Comparison of ENCODE assay signal across 7 mouse cellular contexts in genomic region chr11:17181807-17182206, GRCm38 (mm10). TPM values are rescaled to one million over a fixed set of nuclear protein-coding genes. Genes with fewer than 3 reads are reported as not detected.
DNase-seq lines count a peak whose midpoint lies in the region; ATAC-seq and TF ChIP-seq lines count a peak whose summit lies in the region.

Wdr92 (plus strand) TSS chr11:17182107.

- TF ChIP-seq POLR2A in CH12.LX (IDR thresholded peaks at IDR 0.05; ENCODE audit: low read depth, low read length), result no peak
- TF ChIP-seq POLR2A in MEL (IDR thresholded peaks at IDR 0.05; ENCODE audit: control insufficient read depth in 1 of 2, insufficient read depth in 1 of 2, low read depth in 1 of 2, low read length in 2 of 2, poor library complexity in 1 of 2), result no peak
- TF ChIP-seq POLR2A in limb, embryonic 14.5 days (IDR thresholded peaks at IDR 0.05; ENCODE audit: borderline replicate concordance, extremely low read depth, insufficient read depth, insufficient read length), result no peak

- H3K9ac ChIP-seq in CH12.LX (ENCODE audit: insufficient read depth, low read depth) (no peak within 1 kb of the TSS), MEL (ENCODE audit: control insufficient read depth, low read depth, low read length, poor library complexity, severe bottlenecking) (no peak within 1 kb of the TSS)
- H3K9ac ChIP-seq in forebrain, embryonic 15.5 days (replicated peaks), result no peak within 1 kb of the TSS
- H3K9ac ChIP-seq in limb, embryonic 14.5 days (ENCODE audit: low read depth, low read length, severe bottlenecking), result no peak within 1 kb of the TSS

- no peak for DNase-seq in CH12.LX (ENCODE audit: extremely low read depth)
- no peak for DNase-seq in MEL (ENCODE audit: low read depth, low spot score)
- no peak for DNase-seq in limb, embryonic 14.5 days (ENCODE audit: low spot score)
- DNase-seq in right cerebral cortex, postnatal 36 days (ENCODE audit: low spot score in 2 of 2), result no peak
- no peak for DNase-seq in cerebellum, postnatal 14 days
- no peak for DNase-seq in ovary, postnatal 14 days (ENCODE audit: low spot score)

- H3K36me3 ChIP-seq in CH12.LX (replicated peaks in 1 of 2; ENCODE audit: control insufficient read depth in 1 of 2, insufficient read depth in 1 of 2, low read length in 1 of 2) (peaks cover 0 to 30% of the 10 kb centered on the region in 2 experiments), MEL (ENCODE audit: control insufficient read depth in 1 of 2, insufficient read depth in 2 of 2, low read length in 2 of 2) (peaks cover 5 to 16% of the 10 kb centered on the region in 2 experiments)
- H3K36me3 ChIP-seq in forebrain, embryonic 15.5 days, result no peaks in the 10 kb centered on the region
- no peaks in the 10 kb centered on the region for H3K36me3 ChIP-seq in limb, embryonic 14.5 days (ENCODE audit: control insufficient read depth, insufficient read depth, low read length)

- no peak within 1 kb of the TSS for H3K27ac ChIP-seq in CH12.LX (ENCODE audit: insufficient read depth, low read depth)
- no peak within 1 kb of the TSS for H3K27ac ChIP-seq in MEL (ENCODE audit: control insufficient read depth, low read depth, low read length)
- no peak within 1 kb of the TSS for H3K27ac ChIP-seq in forebrain, embryonic 15.5 days (replicated peaks)
- no peak within 1 kb of the TSS for H3K27ac ChIP-seq in limb, embryonic 14.5 days (replicated peaks; ENCODE audit: low read depth, low read length)

- H3K27me3 ChIP-seq in CH12.LX (replicated peaks) (no peaks in the 10 kb centered on the region), MEL (ENCODE audit: control insufficient read depth in 1 of 2, insufficient read depth in 2 of 2, low read length in 2 of 2) (no peaks in the 10 kb centered on the region)
- H3K27me3 ChIP-seq in forebrain, embryonic 15.5 days, result no peaks in the 10 kb centered on the region
- H3K27me3 ChIP-seq in limb, embryonic 14.5 days (ENCODE audit: control insufficient read depth, insufficient read depth, low read length), result no peaks in the 10 kb centered on the region

- TF ChIP-seq RAD21 in CH12.LX (IDR thresholded peaks at IDR 0.05; ENCODE audit: low read depth, low read length), result no peak
- no peak for TF ChIP-seq RAD21 in MEL (IDR thresholded peaks at IDR 0.05; ENCODE audit: low read depth, low read length)

- H3K4me1 ChIP-seq in CH12.LX (ENCODE audit: control insufficient read depth in 1 of 2, insufficient read depth in 2 of 2), result peaks cover 5 to 81% of the 10 kb centered on the region in 2 experiments; a peak in 3 of 4 replicates
- peaks cover 0 to 2% of the 10 kb centered on the region in 2 experiments; a peak in 2 of 4 replicates for H3K4me1 ChIP-seq in MEL (ENCODE audit: control insufficient read depth in 1 of 2, insufficient read depth in 2 of 2, low read length in 2 of 2)
- H3K4me1 ChIP-seq in forebrain, embryonic 15.5 days, result 0 out of 2 replicates have a peak, but pooled peaks cover 2% of the 10 kb centered on the region
- peaks cover 2% of the 10 kb centered on the region; the same call in 1 of the 2 replicates for H3K4me1 ChIP-seq in limb, embryonic 14.5 days (ENCODE audit: control insufficient read depth, insufficient read depth, low read length)

- dilution Hi-C loops in CH12.LX (cut with MboI; ENCODE audit: extremely low pct_ligation_motif_present, extremely low pct_unique_long_range_greater_than_20kb, low sequenced_read_pairs), result no loop called here

- TF ChIP-seq EP300 in CH12.LX (IDR thresholded peaks at IDR 0.05; ENCODE audit: low read length) (no peak), MEL (IDR thresholded peaks at IDR 0.05; ENCODE audit: low read depth in 1 of 2, low read length in 2 of 2) (no peak)

- H3K79me2 ChIP-seq in CH12.LX (replicated peaks; ENCODE audit: control insufficient read depth, extremely low read depth, insufficient read depth, poor library complexity, severe bottlenecking), result peaks cover 29% of the 10 kb centered on the region
- peaks cover 36% of the 10 kb centered on the region for H3K79me2 ChIP-seq in MEL (ENCODE audit: control insufficient read depth, insufficient read depth, low read length, poor library complexity)

- no peak within 1 kb of the TSS for H3K4me2 ChIP-seq in CH12.LX (ENCODE audit: insufficient read depth, low read depth, poor library complexity, severe bottlenecking)
- H3K4me2 ChIP-seq in forebrain, embryonic 15.5 days (replicated peaks), result no peak within 1 kb of the TSS
- no peak within 1 kb of the TSS for H3K4me2 ChIP-seq in limb, embryonic 14.5 days (replicated peaks; ENCODE audit: low read depth, low read length, severe bottlenecking)

- H3K4me3 ChIP-seq in CH12.LX (replicated peaks in 1 of 3; ENCODE audit: low read depth in 2 of 3, low read length in 2 of 3, poor library complexity in 1 of 3) (no peak within 1 kb of the TSS), MEL (ENCODE audit: control insufficient read depth in 1 of 2, insufficient read depth in 1 of 2, low read depth in 2 of 2, low read length in 2 of 2) (no peak within 1 kb of the TSS)
- no peak within 1 kb of the TSS for H3K4me3 ChIP-seq in forebrain, embryonic 15.5 days
- H3K4me3 ChIP-seq in limb, embryonic 14.5 days (replicated peaks; ENCODE audit: low read length), result no peak within 1 kb of the TSS

- TF ChIP-seq CTCF in CH12.LX (conservative IDR thresholded peaks at IDR 0.05 in 1 of 2, IDR thresholded peaks at IDR 0.05 in 1 of 2; ENCODE audit: low read depth in 2 of 2, low read length in 2 of 2) (no peak), MEL (IDR thresholded peaks at IDR 0.05 in 2 of 3, conservative IDR thresholded peaks at IDR 0.05 in 1 of 3; ENCODE audit: control insufficient read depth in 1 of 3, insufficient read depth in 1 of 3, low read depth in 2 of 3, low read length in 3 of 3, poor library complexity in 1 of 3, severe bottlenecking in 1 of 3) (no peak)

- in situ Hi-C loops in CH12.LX (cut with MboI; ENCODE audit: low pct_ligation_motif_present, low pct_unique_long_range_greater_than_20kb, low sequenced_read_pairs), result no loop called here

- ATAC-seq in forebrain, embryonic 15.5 days (replicated peaks), result no peak
- no peak for ATAC-seq in limb, embryonic 14.5 days (ENCODE audit: low FRiP score, low read depth)

- WGBS in forebrain, embryonic 15.5 days, result 81% methylated on average over 3 of the region's 3 CpGs
- 67% methylated on average over 3 of the region's 3 CpGs for WGBS in limb, embryonic 14.5 days

- peaks cover 6% of the 10 kb centered on the region for H3K9me3 ChIP-seq in CH12.LX (replicated peaks; ENCODE audit: low read length)
- H3K9me3 ChIP-seq in MEL (replicated peaks; ENCODE audit: insufficient read depth, low read length), result no peaks in the 10 kb centered on the region
- no peaks in the 10 kb centered on the region for H3K9me3 ChIP-seq in forebrain, embryonic 15.5 days
- H3K9me3 ChIP-seq in limb, embryonic 14.5 days (ENCODE audit: control insufficient read depth, low read length), result no peaks in the 10 kb centered on the region

TF ChIP-seq in CH12.LX, 34 proteins besides CTCF, POLR2A, EP300 and RAD21 (continues in another document):
- no peak for TF ChIP-seq UBTF (IDR thresholded peaks at IDR 0.05; ENCODE audit: low read depth, low read length)
- TF ChIP-seq CHD1 (IDR thresholded peaks at IDR 0.05; ENCODE audit: low read depth, low read length), result no peak
- TF ChIP-seq TCF12 (IDR thresholded peaks at IDR 0.05; ENCODE audit: low read depth, low read length), result no peak
- TF ChIP-seq ETS1 (conservative IDR thresholded peaks at IDR 0.05; ENCODE audit: low read depth, low read length), result no peak
- no peak for TF ChIP-seq RCOR1 (conservative IDR thresholded peaks at IDR 0.05; ENCODE audit: low read depth, low read length)
- no peak for TF ChIP-seq BHLHE40 (IDR thresholded peaks at IDR 0.05; ENCODE audit: low read depth, low read length)
- TF ChIP-seq USF2 (conservative IDR thresholded peaks at IDR 0.05; ENCODE audit: low read depth, low read length), result no peak
- no peak for TF ChIP-seq POLR2AphosphoS2 (IDR thresholded peaks at IDR 0.05; ENCODE audit: low read depth, low read length)
- TF ChIP-seq CHD2 (IDR thresholded peaks at IDR 0.05; ENCODE audit: low read length), result no peak
- TF ChIP-seq ZKSCAN1 (IDR thresholded peaks at IDR 0.05; ENCODE audit: borderline replicate concordance, low read depth, low read length), result no peak
- no peak for TF ChIP-seq IRF4 (IDR thresholded peaks at IDR 0.05; ENCODE audit: low read depth, low read length)
- no peak for TF ChIP-seq MAX (IDR thresholded peaks at IDR 0.05; ENCODE audit: low read length)
- no peak for TF ChIP-seq USF1 (IDR thresholded peaks at IDR 0.05; ENCODE audit: low read depth, low read length)

TF ChIP-seq in MEL, 35 proteins besides CTCF, POLR2A, EP300 and RAD21:
- TF ChIP-seq ETS1 (IDR thresholded peaks at IDR 0.05; ENCODE audit: low read depth, low read length) (no peak), KAT2A (conservative IDR thresholded peaks at IDR 0.05; ENCODE audit: low read depth, low read length) (no peak), ELF1 (IDR thresholded peaks at IDR 0.05; ENCODE audit: low read depth, low read length) (no peak), TCF12 (IDR thresholded peaks at IDR 0.05; ENCODE audit: low read depth, low read length) (no peak), USF1 (IDR thresholded peaks at IDR 0.05; ENCODE audit: low read depth, low read length) (no peak), ZNF384 (IDR thresholded peaks at IDR 0.05; ENCODE audit: low read depth, low read length) (no peak), NELFE (IDR thresholded peaks at IDR 0.05; ENCODE audit: low read depth, low read length) (no peak), MEF2A (IDR thresholded peaks at IDR 0.05; ENCODE audit: extremely low read depth, insufficient replicate concordance, low read depth, low read length, poor library complexity, severe bottlenecking) (no peak), POLR2AphosphoS5 (IDR thresholded peaks at IDR 0.05; ENCODE audit: borderline replicate concordance, low read depth, low read length) (no peak)

RNA-seq across cellular contexts. Expression of gene Wdr92, which starts in this region (rescaled TPM):
- total RNA-seq in CH12.LX (2012; rRNA removed) (38.6 and 40.2 TPM in 2 replicates), CH12.LX (2014; rRNA removed) (66.1 and 73.6 TPM in 2 replicates), MEL (2012; rRNA removed) (58.9 and 63.8 TPM in 2 replicates)
- polyA plus RNA-seq in CH12.LX (2012; ENCODE audit: insufficient read length, low read depth) (35.8 and 48.5 TPM in 2 replicates), MEL (2012; ENCODE audit: insufficient read depth in 1 of 2, insufficient read length in 2 of 2, low read depth in 1 of 2, low replicate concordance in 2 of 2, missing spikeins in 1 of 2) (10 to 100 TPM in 1 of 2 experiments, not detected in 1; 34.5 TPM)
- polyA plus RNA-seq in forebrain, embryonic 15.5 days (2015; fragmentation: Nextera tagmentation; extraction: Ambion mirVana), result 19.2 and 20.7 TPM in 2 replicates
- 14.7 and 15.6 TPM in 2 replicates for polyA plus RNA-seq in limb, embryonic 14.5 days (2012; rRNA removed)
- polyA plus RNA-seq in limb, embryonic 14.5 days (2014; fragmentation: Nextera tagmentation; extraction: Ambion mirVana), result 25.5 and 25.7 TPM in 2 replicates
